Mouse (Mus musculus) Patski (cell line): Measurements from ENCODE around the gene Tmem221. TPM values are rescaled to one million over a fixed set of nuclear protein-coding genes. Genes with fewer than 3 reads are reported as not detected.
"Not testable (repeated sequence)": the region's sequence is repeated elsewhere in the genome, so short reads cannot be mapped to it uniquely, and the experiment has no call there.

Experiments used
- ATAC-seq: fragments of 100-300 bp; one replicate; pipeline ENCODE4 v1.8.0; 2021
- CTCF ChIA-PET: fragments of 350-600 bp; sonication (Branson Sonifier 250); formaldehyde crosslinking; loops from one replicate; lab custom pipeline; 2022; ENCODE audit warnings: inconsistent platforms; lab: Charles Lee
- POLR2A ChIA-PET: fragments of 350-600 bp; sonication (Branson Sonifier 250); formaldehyde crosslinking; loops from one replicate; lab custom pipeline; 2022; ENCODE audit warnings: antibody characterized with exemption, inconsistent platforms; lab: Charles Lee
- DNase-seq: peaks from one replicate; pipeline ENCODE4 v3.0.0-alpha.2; 2011; ENCODE audit warnings: low read depth, low spot score
- H3K27me3 ChIP-seq: fragments of 371-371 bp; one replicate; pipeline ENCODE4 v1.5.1; 2021
- CTCF ChIP-seq: fragments of 100-300 bp; IDR thresholded peaks from one replicate; pipeline ENCODE4 v1.5.1; 2021
- in situ Hi-C: fragments of 300-500 bp; cut with MboI; formaldehyde crosslinking; loops from 3 replicates; pipeline ENCODE4 v1.11.1; 2018; ENCODE audit warnings: low pct_unique_long_range_greater_than_20kb, mixed read lengths
- polyA plus RNA-seq: library from polyadenylated mRNA; unstranded; gene quantifications from one replicate; pipeline ENCODE4 v1.2.3, GENCODE M21; 2021

Gene Tmem221
- polyA plus RNA-seq, 1 experiment from 2014 or later: 3.4 TPM

DNA sequence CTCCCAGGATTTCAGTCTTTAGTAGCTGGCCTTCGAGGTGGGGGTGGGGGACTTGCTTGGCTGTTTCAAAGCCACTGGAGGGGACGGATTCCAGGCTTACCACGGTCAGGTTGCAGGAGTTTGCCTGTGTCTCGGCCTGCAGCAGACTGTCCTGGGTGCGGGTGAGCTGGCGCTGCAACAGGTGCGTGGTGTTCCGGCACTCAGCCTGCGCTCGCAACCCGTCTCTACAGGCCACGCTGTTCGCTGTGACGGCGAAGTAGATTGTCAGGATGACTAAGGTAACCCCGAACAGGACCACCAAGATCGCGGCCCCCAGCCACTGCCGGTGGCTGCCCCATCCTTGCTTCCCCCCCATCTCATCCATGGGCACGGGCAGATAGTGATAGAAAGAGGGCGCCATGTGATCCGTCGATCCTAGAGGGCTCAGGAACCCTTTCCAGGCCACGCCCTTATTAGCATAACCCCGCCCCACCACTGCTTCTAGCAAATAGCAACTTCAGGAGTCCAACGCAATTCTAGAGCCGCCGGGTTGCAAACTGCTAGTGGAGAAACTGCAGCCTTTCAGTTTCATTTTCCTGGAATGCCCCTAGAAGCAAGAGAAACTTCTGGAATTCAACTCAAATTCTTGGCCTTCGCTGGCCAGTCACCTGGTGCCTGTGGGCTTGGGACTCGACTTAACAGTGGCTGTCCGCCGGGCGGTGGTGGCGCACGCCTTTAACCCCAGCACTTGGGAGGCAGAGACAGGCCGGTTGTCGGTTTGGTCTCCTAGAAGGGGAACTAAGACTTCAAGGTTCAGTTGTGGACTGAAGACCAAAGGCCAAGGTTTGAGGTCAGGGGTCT lies 21.4 kb downstream of the Tmem221 start, which contains the start of gene Bst2:
Bst2 (minus strand) TSS at position 429 of the 840 bp plus-strand sequence.
- DNase-seq (peak; percentile 81), ATAC-seq (peak; percentile 83)
- CTCF ChIA-PET: interaction anchor here (0.6 kb wide), 1 partner anchor 865 kb away, joined by 3 read pairs; no protein-coding TSS in a partner anchor
- POLR2A ChIA-PET: interaction anchor here (0.6 to 0.8 kb wide), 2 partner anchors 16 to 20 kb away, joined by 3 to 5 read pairs; no protein-coding TSS in a partner anchor
- TF ChIP-seq CTCF: no peak
- H3K27me3 ChIP-seq: no peaks in the 10 kb centered on the region
- in situ Hi-C loops: no loop called here

DNA sequence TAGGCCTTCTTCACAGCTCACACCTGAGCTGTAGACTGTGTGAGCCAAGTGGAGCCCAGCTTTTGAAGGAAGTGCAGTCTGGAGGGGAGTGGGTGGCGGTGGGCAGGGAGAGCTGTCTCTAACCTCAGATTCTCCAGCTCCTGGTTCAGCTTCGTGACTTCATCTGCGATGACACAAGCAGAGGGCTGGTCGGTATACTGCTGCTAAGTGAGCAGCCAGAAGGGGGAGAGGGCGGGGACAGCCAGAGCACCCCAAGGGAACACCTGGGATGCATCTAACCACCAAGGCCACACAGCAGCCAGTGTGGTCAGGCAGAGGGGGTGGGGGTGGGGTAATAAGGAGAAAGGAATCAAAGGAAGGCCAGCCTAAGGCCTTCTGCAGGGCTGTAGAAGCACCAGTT lies 23.0 kb downstream of the Tmem221 start:
- no peak for DNase-seq
- no peaks in the 10 kb centered on the region for H3K27me3 ChIP-seq
- peak; percentile 14 for ATAC-seq
- POLR2A ChIA-PET: no interaction called here
- CTCF ChIA-PET: interaction anchor here (0.5 to 3.8 kb wide), 3 partner anchors 14 to 125 kb away, joined by 3 to 16 read pairs (median 3); no protein-coding TSS in a partner anchor
- in situ Hi-C loops: no loop called here
- TF ChIP-seq CTCF: no peak

GRCm38 (mm10) chr8:71534263-71534810 lies 24.3 kb downstream of the Tmem221 start:
- CTCF ChIA-PET: interaction anchor here (1.3 to 3.8 kb wide), 3 partner anchors 13 to 38 kb away, joined by 3 to 16 read pairs (median 6); no protein-coding TSS in a partner anchor
- POLR2A ChIA-PET: interaction anchor here (1.4 kb wide), 1 partner anchor 70 kb away, joined by 5 read pairs; the partner anchor contains the start of genes Abhd8 and Mrpl34
- no peak for TF ChIP-seq CTCF
- no peaks in the 10 kb centered on the region for H3K27me3 ChIP-seq
- DNase-seq (no peak), ATAC-seq (no peak)
- in situ Hi-C loops: no loop called here

DNA sequence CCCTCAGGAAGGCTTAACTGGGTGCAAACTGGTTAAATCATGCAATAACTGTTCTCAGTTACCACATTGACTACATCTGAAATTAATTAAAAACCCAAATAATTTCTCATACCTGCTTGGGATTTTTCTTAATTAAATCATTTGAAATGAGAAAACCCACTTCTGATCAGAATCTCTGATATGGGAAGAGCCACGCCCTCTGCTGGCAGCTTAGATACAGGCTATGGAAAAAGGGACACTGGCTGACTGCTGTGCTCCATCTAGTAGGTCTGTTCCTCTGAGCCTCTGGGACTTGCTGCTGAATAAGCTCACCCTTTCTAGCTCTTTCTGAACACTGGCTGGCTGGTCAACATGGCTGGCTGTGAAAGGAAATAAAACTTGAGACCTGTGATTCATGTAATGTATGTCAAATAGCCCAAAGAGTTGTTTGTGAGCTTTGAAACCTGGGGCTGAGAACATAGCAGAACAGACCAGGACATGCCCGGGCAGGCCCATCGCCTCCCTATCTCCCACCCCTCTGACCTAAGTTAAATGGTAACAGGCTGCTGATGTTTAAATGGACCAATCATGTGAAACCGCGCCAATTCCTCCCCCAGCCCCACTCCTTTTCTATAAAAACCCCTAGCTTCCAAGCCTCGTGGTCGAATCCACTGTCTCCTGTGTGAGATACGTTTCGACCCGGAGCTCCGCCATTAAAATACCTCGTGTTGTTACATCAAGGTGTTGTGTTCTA lies 27.8 kb downstream of the Tmem221 start:
- in situ Hi-C loops, H3K27me3 ChIP-seq, POLR2A ChIA-PET, DNase-seq, ATAC-seq: not testable (repeated sequence)
- CTCF ChIA-PET: interaction anchor here (1.0 to 2.4 kb wide), 12 partner anchors 8 to 144 kb away, joined by 3 to 13 read pairs (median 4); partner anchors contain the start of genes Mrpl34 and Mvb12a
- peak; percentile 85 for TF ChIP-seq CTCF

DNA sequence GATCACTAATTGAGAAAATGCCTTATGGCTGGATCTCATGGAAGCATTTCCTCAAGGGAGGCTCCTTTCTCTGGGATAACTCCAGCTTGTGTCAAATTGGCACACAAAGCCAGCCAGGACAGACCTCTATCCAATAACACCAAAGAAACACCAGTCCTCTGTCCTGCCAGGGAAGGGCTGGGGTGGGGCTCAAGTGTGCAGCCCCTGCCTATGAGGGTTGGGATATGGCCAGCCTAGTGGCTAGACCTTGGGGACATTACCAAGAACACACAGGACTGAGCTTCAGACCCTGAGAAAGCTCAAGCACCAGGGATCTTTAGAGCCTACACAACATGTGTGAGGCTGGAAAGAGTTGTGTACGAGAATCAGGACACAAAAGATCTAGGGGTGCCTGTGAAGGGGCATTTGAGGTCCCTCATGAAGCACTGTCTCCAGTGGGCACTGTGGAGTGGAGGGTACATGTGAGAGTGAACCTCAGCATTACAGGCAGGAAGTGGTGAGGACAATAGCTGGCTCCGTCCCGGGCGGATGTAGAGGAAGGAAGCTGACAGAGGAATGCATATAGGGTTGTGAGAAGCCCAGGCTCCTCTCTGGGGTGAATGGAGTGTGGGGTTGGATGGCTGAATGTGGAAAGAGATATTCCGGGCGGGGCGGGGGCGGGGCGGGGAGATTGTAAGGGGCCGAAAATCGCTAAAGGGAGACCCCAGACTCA lies 30.2 kb downstream of the Tmem221 start:
- in situ Hi-C loops: no loop called here
- TF ChIP-seq CTCF: no peak
- ChIA-PET POLR2A (no interaction called here), CTCF (interaction anchor here (1.3 kb wide), 1 partner anchor 132 kb away, joined by 3 read pairs; no protein-coding TSS in a partner anchor)
- no peaks in the 10 kb centered on the region for H3K27me3 ChIP-seq
- ATAC-seq: no peak
- DNase-seq: no peak

- ATAC-seq: no peak
- DNase-seq: no peak
- H3K27me3 ChIP-seq: no peaks in the 10 kb centered on the region
- POLR2A ChIA-PET: no interaction called here
- no peak for TF ChIP-seq CTCF
- in situ Hi-C loops: no loop called here
- CTCF ChIA-PET: interaction anchor here (0.7 to 1.3 kb wide), 2 partner anchors 50 to 133 kb away, joined by 3 read pairs; no protein-coding TSS in a partner anchor
Observed at GRCm38 (mm10) chr8:71527162-71527870, 31.4 kb downstream of the Tmem221 start.

- in situ Hi-C loops: no loop called here
- no peak for ATAC-seq
Observed at GRCm38 (mm10) chr8:71526272-71526671, 32.4 kb downstream of the Tmem221 start.

DNA sequence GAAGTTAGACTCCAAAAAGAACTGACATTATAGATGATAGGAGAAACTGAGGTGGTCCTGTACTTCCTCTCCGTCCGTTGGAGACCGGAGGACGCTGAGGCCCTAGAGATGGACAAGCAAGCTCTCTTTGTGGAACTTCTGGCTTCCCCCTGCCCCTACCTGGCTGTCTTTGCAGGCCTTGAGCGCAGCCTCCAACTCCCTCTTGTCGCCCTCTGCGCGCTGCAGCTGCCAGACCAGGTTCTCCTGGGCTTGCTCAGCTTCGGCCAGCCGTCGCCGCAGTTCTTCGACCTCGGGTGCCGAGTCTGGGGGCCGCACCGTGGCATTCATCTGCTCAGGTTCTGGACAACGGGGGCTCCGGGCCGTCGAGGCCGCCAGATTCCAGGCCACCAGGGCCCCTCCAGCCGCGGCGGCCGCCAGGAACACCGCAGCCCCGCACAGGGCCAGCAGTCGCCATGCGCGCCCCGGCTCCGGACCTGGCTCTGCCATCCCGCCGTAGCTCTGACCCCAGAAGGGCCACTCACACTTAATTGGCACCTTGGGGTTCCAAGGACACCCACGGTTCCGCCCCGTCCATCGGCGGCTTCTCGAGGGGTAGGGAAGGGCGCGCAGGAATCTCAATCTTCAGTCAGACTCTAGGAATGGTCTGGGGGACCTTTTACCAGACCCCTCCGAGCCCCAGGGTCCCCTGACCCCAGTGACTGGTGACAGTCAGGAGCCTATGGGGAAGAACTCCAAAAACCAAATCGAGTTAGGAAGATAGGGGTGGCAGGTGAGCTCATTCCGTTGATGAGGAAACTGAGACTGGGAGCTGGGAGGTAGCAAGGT lies 33.2 kb downstream of the Tmem221 start, which contains the start of gene Ccdc194:
Ccdc194 (minus strand) TSS at position 486 of the 825 bp plus-strand sequence.
- in situ Hi-C loops: no loop called here
- no peaks in the 10 kb centered on the region for H3K27me3 ChIP-seq
- ATAC-seq (no peak), DNase-seq (no peak)
- POLR2A ChIA-PET: interaction anchor here (0.7 kb wide), 2 partner anchors 37 to 63 kb away, joined by 3 read pairs; partner anchors contain the start of gene Gtpbp3
- CTCF ChIA-PET: interaction anchor here (1.1 kb wide), 1 partner anchor 30 kb away, joined by 3 read pairs; no protein-coding TSS in a partner anchor
- TF ChIP-seq CTCF: no peak

More at GRCm38 (mm10) chr8:71526272-71526671, 32.4 kb downstream of the Tmem221 start:
- H3K27me3 ChIP-seq: no peaks in the 10 kb centered on the region
- no peak for TF ChIP-seq CTCF
- CTCF ChIA-PET: no interaction called here
- no peak for DNase-seq
- POLR2A ChIA-PET: interaction anchor here (0.6 to 0.7 kb wide), 2 partner anchors 62 to 180 kb away, joined by 3 read pairs; no protein-coding TSS in a partner anchor
